Mouse (Mus musculus) small intestine, adult 2 months (tissue): Measurements from ENCODE around the gene Gm13420.

Source experiments
- CTCF ChIP-seq: fragments of 200-500 bp; IDR thresholded peaks from 2 replicates; pipeline ENCODE4 v1.5.1; 2012; ENCODE audit warnings: low read depth, mild to moderate bottlenecking, control low read depth, inconsistent platforms, low read length, moderate library complexity, mixed read lengths; ENCODE audit not compliant: insufficient replicate concordance, insufficient read length; ENCODE audit errors: extremely low read depth
- POLR2A ChIP-seq: fragments of 200-500 bp; IDR thresholded peaks from 2 replicates; pipeline ENCODE4 v1.6.1; 2012; ENCODE audit warnings: low read depth, mild to moderate bottlenecking, control low read depth, inconsistent platforms, low read length, moderate library complexity

DNA sequence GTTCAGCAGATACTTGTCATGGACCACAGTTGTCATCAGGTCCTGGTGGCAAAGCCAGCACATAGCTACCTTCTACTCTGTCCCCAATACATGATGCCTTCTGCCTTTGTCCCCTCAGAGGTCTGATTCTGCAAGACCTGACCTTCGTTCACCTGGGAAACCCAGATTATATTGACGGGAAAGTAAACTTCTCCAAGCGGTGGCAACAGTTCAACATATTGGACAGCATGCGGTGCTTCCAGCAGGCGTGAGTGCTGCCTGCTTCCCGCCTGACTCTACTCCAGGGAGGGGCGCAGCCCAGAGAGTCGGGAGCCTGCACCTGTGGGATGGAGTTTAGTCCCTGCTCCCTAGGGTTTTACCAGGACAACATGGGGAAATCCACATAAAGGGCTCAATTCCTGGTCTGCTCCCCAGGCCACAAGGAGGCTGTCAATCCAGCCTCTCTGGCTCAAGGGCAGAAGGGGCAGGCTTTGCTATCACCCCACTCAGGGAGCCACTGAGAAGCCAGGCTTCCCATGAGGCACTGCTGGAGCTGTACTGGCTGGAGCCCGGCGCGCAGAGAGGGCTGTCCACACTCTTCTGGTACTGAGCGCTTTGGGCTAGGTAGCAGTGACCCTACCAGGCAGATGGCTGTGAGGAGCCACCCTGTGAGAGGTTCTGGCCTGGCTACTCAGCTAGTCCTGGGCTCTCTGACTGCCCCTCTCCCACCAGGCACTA, 14.1 kb downstream of the Gm13420 start:
- no peak for TF ChIP-seq POLR2A
- TF ChIP-seq CTCF, result no peak
